Mouse (Mus musculus) cerebellum, adult 2 months (tissue): ENCODE results near the gene Tmem159.

Source experiments
- CTCF ChIP-seq: fragments of 200-500 bp; IDR thresholded peaks from 2 replicates; pipeline ENCODE4 v1.5.1; 2011; ENCODE audit warnings: low read depth, mild to moderate bottlenecking, control low read depth, low read length, moderate library complexity, borderline replicate concordance; ENCODE audit not compliant: insufficient read depth
- POLR2A ChIP-seq: fragments of 200-500 bp; IDR thresholded peaks from 2 replicates; pipeline ENCODE4 v1.6.1; 2011; ENCODE audit warnings: low read length, control low read depth, borderline replicate concordance; ENCODE audit not compliant: insufficient read depth

DNA sequence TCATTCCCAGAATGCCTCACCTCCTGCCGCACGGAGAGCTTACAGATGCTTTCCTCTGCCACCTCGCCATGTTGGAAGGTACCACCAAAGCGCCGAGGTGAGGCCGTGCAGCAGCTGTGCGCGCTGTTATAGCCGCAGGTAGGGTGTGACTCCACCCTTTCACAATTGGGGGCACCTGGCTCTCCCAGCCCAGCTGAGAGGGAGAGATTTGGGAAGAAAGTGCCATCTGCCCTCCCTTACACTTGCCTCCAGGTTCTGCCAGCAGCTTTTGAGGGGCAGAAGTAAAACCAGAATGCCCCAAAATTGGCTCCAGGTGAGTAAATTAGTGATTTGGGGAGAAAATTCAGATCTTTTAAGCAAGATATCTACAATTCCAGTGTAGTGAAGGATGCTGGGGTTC lies 43.0 kb downstream of the Tmem159 start, which contains the start of gene Zp2:
- TF ChIP-seq CTCF (no peak), POLR2A (no peak)
